Mouse (Mus musculus) neural tube, embryonic 13.5 days (tissue): ENCODE data around the gene Fuca2. TPM values are rescaled to one million over a fixed set of nuclear protein-coding genes. Genes with fewer than 3 reads are reported as not detected.

ENCODE experiments used
- ATAC-seq: fragments of 200-750 bp; cut with Nextera tagmentation; 2 replicates; pipeline ENCODE4 v1.8.0; 2017; ENCODE audit warnings: low read depth, mild to moderate bottlenecking, moderate TSS enrichment, moderate library complexity
- H3K27ac ChIP-seq: fragments of 300-500 bp; sonication (generic); replicated peaks from 2 replicates; pipeline ENCODE4 v1.5.1; 2015; ENCODE audit warnings: moderate library complexity, mild to moderate bottlenecking, inconsistent platforms
- H3K27me3 ChIP-seq: fragments of 300-500 bp; sonication (generic); 2 replicates; pipeline ENCODE4 v1.6.1; 2015; ENCODE audit warnings: mild to moderate bottlenecking, inconsistent platforms
- H3K36me3 ChIP-seq: fragments of 300-500 bp; sonication (generic); 2 replicates; pipeline ENCODE4 v1.6.1; 2015; ENCODE audit warnings: mild to moderate bottlenecking, inconsistent platforms
- H3K4me1 ChIP-seq: fragments of 300-500 bp; sonication (generic); replicated peaks from 2 replicates; pipeline ENCODE4 v1.6.1; 2015; ENCODE audit warnings: inconsistent platforms
- H3K4me2 ChIP-seq: fragments of 300-500 bp; sonication (generic); 2 replicates; pipeline ENCODE4 v1.6.1; 2015; ENCODE audit warnings: inconsistent platforms, mild to moderate bottlenecking, moderate library complexity
- H3K4me3 ChIP-seq: fragments of 300-500 bp; sonication (generic); 2 replicates; pipeline ENCODE4 v1.5.1; 2015; ENCODE audit warnings: mild to moderate bottlenecking, inconsistent platforms
- H3K9ac ChIP-seq: fragments of 300-500 bp; sonication (generic); 2 replicates; pipeline ENCODE4 v1.6.1; 2015; ENCODE audit warnings: moderate library complexity, mild to moderate bottlenecking, inconsistent platforms
- H3K9me3 ChIP-seq: fragments of 300-500 bp; sonication (generic); 2 replicates; pipeline ENCODE4 v1.6.1; 2016; ENCODE audit warnings: inconsistent platforms
- whole genome bisulfite sequencing: fragments of 180-500 bp; shearing (Covaris S2); methylation state at CpG from one replicate; pipeline ENCODE4 v1.1.7; 2015; 5-methylcytosine and 5-hydroxymethylcytosine counted together
- polyA plus RNA-seq: library from polyadenylated mRNA; unstranded; fragments of >200 nt; fragmentation: Nextera tagmentation; extraction: Ambion mirVana; gene quantifications from 2 replicates; pipeline ENCODE4 v1.2.1, GENCODE M21; 2015

Gene Fuca2
- polyA plus RNA-seq, 1 experiment from 2014 or later = 37.7 TPM

- H3K9me3 ChIP-seq = no peaks in the 10 kb centered on the region
- WGBS = 92% methylated on average over 7 of the region's 7 CpGs
- no peaks in the 10 kb centered on the region for H3K27me3 ChIP-seq
- no peak overlapping the region for H3K4me2 ChIP-seq
- ATAC-seq = no peak
- H3K4me3 ChIP-seq = no peak overlapping the region
- H3K9ac ChIP-seq = no peak overlapping the region
- H3K36me3 ChIP-seq = peaks cover 45% of the 10 kb centered on the region
- no peaks in the 10 kb centered on the region for H3K4me1 ChIP-seq
- H3K27ac ChIP-seq = no peak overlapping the region
Measured at GRCm38 (mm10) chr10:13539769-13540333, 40.5 kb downstream of the Fuca2 start.

GRCm38 (mm10) chr10:13541721-13542120, 42.4 kb downstream of the Fuca2 start:
- Histone ChIP-seq H3K4me1 (no peaks in the 10 kb centered on the region), H3K9me3 (no peaks in the 10 kb centered on the region), H3K27ac (no peak overlapping the region), H3K4me3 (no peak overlapping the region), H3K4me2 (no peak overlapping the region), H3K36me3 (peaks cover 39% of the 10 kb centered on the region), H3K27me3 (no peaks in the 10 kb centered on the region), H3K9ac (no peak overlapping the region)
- ATAC-seq = no peak
- 93% methylated on average over 5 of the region's 5 CpGs for WGBS

GRCm38 (mm10) chr10:13552646-13553497, 53.5 kb downstream of the Fuca2 start, which contains the start of the genes Adat2 and Pex3:
Gene Adat2 (plus strand): TSS chr10:13552894.
Gene Pex3 (minus strand): TSS chr10:13553142.
- ATAC-seq = peak; percentile 97
- Histone ChIP-seq H3K9ac (peak within 1 kb of the TSS; percentile 76), H3K4me2 (peak within 1 kb of the TSS; percentile 68), H3K4me3 (peak within 1 kb of the TSS; percentile 58), H3K36me3 (no peaks in the 10 kb centered on the region), H3K27ac (peak within 1 kb of the TSS; percentile 63), H3K27me3 (no peaks in the 10 kb centered on the region), H3K4me1 (peaks cover 13% of the 10 kb centered on the region), H3K9me3 (no peaks in the 10 kb centered on the region)
- WGBS = under 1% methylated on average over 51 of the region's 51 CpGs

GRCm38 (mm10) chr10:13553498-13553985, 54.2 kb downstream of the Fuca2 start:
- Histone ChIP-seq H3K4me2 (peak overlapping the region; percentile 68), H3K9ac (peak overlapping the region; percentile 76), H3K27me3 (no peaks in the 10 kb centered on the region), H3K4me1 (peaks cover 13% of the 10 kb centered on the region), H3K9me3 (no peaks in the 10 kb centered on the region), H3K36me3 (no peaks in the 10 kb centered on the region), H3K27ac (no peak overlapping the region), H3K4me3 (peak overlapping the region; percentile 58)
- 29% methylated on average over 10 of the region's 10 CpGs for WGBS
- ATAC-seq = peak; percentile 62; the same call in 1 of the 2 replicates

- ATAC-seq = no peak
- 94% methylated on average over 1 of the region's 1 CpGs for WGBS
- no peak overlapping the region for H3K4me2 ChIP-seq
- H3K9ac ChIP-seq = no peak overlapping the region
- no peak overlapping the region for H3K27ac ChIP-seq
- peaks cover 13% of the 10 kb centered on the region for H3K4me1 ChIP-seq
- H3K9me3 ChIP-seq = no peaks in the 10 kb centered on the region
- no peak overlapping the region for H3K4me3 ChIP-seq
- H3K27me3 ChIP-seq = no peaks in the 10 kb centered on the region
- no peaks in the 10 kb centered on the region for H3K36me3 ChIP-seq
Measured at GRCm38 (mm10) chr10:13554316-13554715, 55.0 kb downstream of the Fuca2 start.

- Histone ChIP-seq H3K4me3 (no peak overlapping the region), H3K27me3 (no peaks in the 10 kb centered on the region), H3K9ac (no peak overlapping the region), H3K4me1 (peaks cover 9% of the 10 kb centered on the region), H3K4me2 (no peak overlapping the region), H3K36me3 (0 out of 2 replicates have a peak, but pooled peaks cover 7% of the 10 kb centered on the region), H3K27ac (no peak overlapping the region), H3K9me3 (no peaks in the 10 kb centered on the region)
- 86% methylated on average over 13 of the region's 13 CpGs for WGBS
- no peak for ATAC-seq
Measured at GRCm38 (mm10) chr10:13560014-13560674, 60.8 kb downstream of the Fuca2 start.

GRCm38 (mm10) chr10:13564364-13565079, 65.2 kb downstream of the Fuca2 start:
- no peak overlapping the region for H3K9ac ChIP-seq
- 26% methylated on average over 24 of the region's 24 CpGs for WGBS

GRCm38 (mm10) chr10:13565080-13565448, 65.7 kb downstream of the Fuca2 start:
- Histone ChIP-seq H3K27me3 (peaks cover 24% of the 10 kb centered on the region), H3K4me1 (peaks cover 16% of the 10 kb centered on the region), H3K36me3 (0 out of 2 replicates have a peak, but pooled peaks cover 7% of the 10 kb centered on the region), H3K9ac (no peak overlapping the region), H3K4me3 (peak overlapping the region; percentile 28), H3K9me3 (no peaks in the 10 kb centered on the region), H3K4me2 (peak overlapping the region; percentile 58), H3K27ac (no peak overlapping the region)
- 30% methylated on average over 8 of the region's 8 CpGs for WGBS
- ATAC-seq = peak; percentile 67

More at GRCm38 (mm10) chr10:13564364-13565079, 65.2 kb downstream of the Fuca2 start:
- Histone ChIP-seq H3K4me2 (peak overlapping the region; percentile 58), H3K4me3 (peak overlapping the region; percentile 28), H3K36me3 (0 out of 2 replicates have a peak, but pooled peaks cover 7% of the 10 kb centered on the region), H3K9me3 (no peaks in the 10 kb centered on the region), H3K27ac (no peak overlapping the region), H3K4me1 (peaks cover 11% of the 10 kb centered on the region), H3K27me3 (peaks cover 24% of the 10 kb centered on the region)
- ATAC-seq = peak; percentile 86

GRCm38 (mm10) chr10:13566393-13566792, 67.1 kb downstream of the Fuca2 start:
- no peak overlapping the region for H3K27ac ChIP-seq
- WGBS = 61% methylated on average over 13 of the region's 13 CpGs

More at GRCm38 (mm10) chr10:13566393-13566792, 67.1 kb downstream of the Fuca2 start:
- peaks cover 24% of the 10 kb centered on the region for H3K27me3 ChIP-seq
- H3K4me1 ChIP-seq = peaks cover 29% of the 10 kb centered on the region
- H3K9ac ChIP-seq = no peak overlapping the region
- H3K4me2 ChIP-seq = no peak overlapping the region
- H3K36me3 ChIP-seq = 0 out of 2 replicates have a peak, but pooled peaks cover 7% of the 10 kb centered on the region
- no peaks in the 10 kb centered on the region for H3K9me3 ChIP-seq
- H3K4me3 ChIP-seq = no peak overlapping the region
- ATAC-seq = no peak
